Mouse (Mus musculus): ENCODE measurements around the gene Tsc1. TPM values are rescaled to one million over a fixed set of nuclear protein-coding genes. Genes with fewer than 3 reads are reported as not detected.

Gene Tsc1
- total and polyA plus RNA-seq, 3 experiments, result 8.0 to 16.4 TPM; not detected in 1

GRCm38 (mm10) chr2:28662891-28663290 is 21.9 kb downstream of the Tsc1 start:
- Histone ChIP-seq H3K9me3 (replicated peaks; ENCODE audit: insufficient read depth, low read length) (no peaks in the 10 kb centered on the region), H3K4me1 (ENCODE audit: control insufficient read depth in 1 of 2, insufficient read depth in 2 of 2, low read length in 2 of 2) (no peaks in the 10 kb centered on the region), H3K4me3 (ENCODE audit: control insufficient read depth in 1 of 2, insufficient read depth in 1 of 2, low read depth in 2 of 2, low read length in 2 of 2) (no peak overlapping the region), H3K27me3 (ENCODE audit: control insufficient read depth in 1 of 2, insufficient read depth in 2 of 2, low read length in 2 of 2) (no peaks in the 10 kb centered on the region), H3K9ac (ENCODE audit: control insufficient read depth, low read depth, low read length, poor library complexity, severe bottlenecking) (no peak overlapping the region), H3K27ac (ENCODE audit: control insufficient read depth, low read depth, low read length) (no peak overlapping the region), H3K79me2 (ENCODE audit: control insufficient read depth, insufficient read depth, low read length, poor library complexity) (no peaks in the 10 kb centered on the region), H3K36me3 (ENCODE audit: control insufficient read depth in 1 of 2, insufficient read depth in 2 of 2, low read length in 2 of 2) (peaks cover 0 to 9% of the 10 kb centered on the region in 2 experiments; a peak in 1 of 4 replicates)
- TF ChIP-seq ZKSCAN1 (IDR thresholded peaks at IDR 0.05; ENCODE audit: low read depth, low read length) (no peak), ZNF384 (IDR thresholded peaks at IDR 0.05; ENCODE audit: low read depth, low read length) (no peak), UBTF (IDR thresholded peaks at IDR 0.05; ENCODE audit: borderline replicate concordance, insufficient read depth, low read depth, low read length) (no peak), POLR2AphosphoS5 (IDR thresholded peaks at IDR 0.05; ENCODE audit: borderline replicate concordance, low read depth, low read length) (no peak), NRF1 (IDR thresholded peaks at IDR 0.05; ENCODE audit: insufficient read depth, low read depth, low read length, poor library complexity, severe bottlenecking) (no peak), CTCF (IDR thresholded peaks at IDR 0.05 in 2 of 3, conservative IDR thresholded peaks at IDR 0.05 in 1 of 3; ENCODE audit: control insufficient read depth in 1 of 3, insufficient read depth in 1 of 3, low read depth in 2 of 3, low read length in 3 of 3, poor library complexity in 1 of 3, severe bottlenecking in 1 of 3) (no peak), TCF12 (IDR thresholded peaks at IDR 0.05; ENCODE audit: low read depth, low read length) (no peak), CHD2 (IDR thresholded peaks at IDR 0.05; ENCODE audit: low read length) (no peak), USF2 (IDR thresholded peaks at IDR 0.05; ENCODE audit: borderline replicate concordance in 1 of 2, insufficient read depth in 1 of 2, low read depth in 1 of 2, low read length in 2 of 2) (no peak), POLR2AphosphoS2 (IDR thresholded peaks at IDR 0.05; ENCODE audit: low read length) (no peak), JUND (IDR thresholded peaks at IDR 0.05; ENCODE audit: low read depth, low read length) (no peak), MYC (IDR thresholded peaks at IDR 0.05; ENCODE audit: low read depth, low read length) (no peak), SIN3A (IDR thresholded peaks at IDR 0.05; ENCODE audit: low read length) (no peak), TAL1 (IDR thresholded peaks at IDR 0.05; ENCODE audit: low read length) (no peak)
- no peak for DNase-seq (ENCODE audit: low read depth, low spot score)

DNA sequence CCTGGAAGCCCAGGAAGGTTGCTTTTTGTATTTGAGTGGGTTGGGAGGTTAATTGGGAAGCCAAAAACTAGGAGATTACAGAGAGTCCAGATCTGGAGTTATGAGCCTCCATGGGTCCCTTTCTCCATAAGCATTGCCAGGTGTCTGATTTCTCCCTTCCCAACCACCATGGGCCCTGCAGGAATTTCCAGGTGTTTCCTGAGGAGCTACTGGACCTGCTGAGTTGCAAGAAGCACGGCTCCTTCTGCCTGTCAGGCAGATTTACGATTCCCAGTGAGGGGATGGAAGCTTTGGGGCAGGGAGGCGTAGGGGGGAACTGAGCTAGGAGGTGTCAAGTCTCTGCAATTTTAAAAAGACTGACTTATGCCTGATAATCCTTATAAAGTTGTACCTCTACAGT is 24.8 kb downstream of the Tsc1 start:
- DNase-seq (ENCODE audit: low read depth, low spot score), result no peak
- Histone ChIP-seq H3K27ac (ENCODE audit: control insufficient read depth, low read depth, low read length) (no peak overlapping the region), H3K79me2 (ENCODE audit: control insufficient read depth, insufficient read depth, low read length, poor library complexity) (no peaks in the 10 kb centered on the region), H3K27me3 (ENCODE audit: control insufficient read depth in 1 of 2, insufficient read depth in 2 of 2, low read length in 2 of 2) (no peaks in the 10 kb centered on the region), H3K9me3 (replicated peaks; ENCODE audit: insufficient read depth, low read length) (no peaks in the 10 kb centered on the region), H3K4me3 (ENCODE audit: control insufficient read depth in 1 of 2, insufficient read depth in 1 of 2, low read depth in 2 of 2, low read length in 2 of 2) (no peak overlapping the region), H3K9ac (ENCODE audit: control insufficient read depth, low read depth, low read length, poor library complexity, severe bottlenecking) (no peak overlapping the region), H3K4me1 (ENCODE audit: control insufficient read depth in 1 of 2, insufficient read depth in 2 of 2, low read length in 2 of 2) (no peaks in the 10 kb centered on the region), H3K36me3 (ENCODE audit: control insufficient read depth in 1 of 2, insufficient read depth in 2 of 2, low read length in 2 of 2) (peaks cover 0 to 9% of the 10 kb centered on the region in 2 experiments; a peak in 2 of 4 replicates)
- no peak for TF ChIP-seq TBP (IDR thresholded peaks at IDR 0.05; ENCODE audit: low read depth, low read length)
- TF ChIP-seq GATA1 (IDR thresholded peaks at IDR 0.05; ENCODE audit: low read depth, low read length), result no peak
- TF ChIP-seq CHD2 (IDR thresholded peaks at IDR 0.05; ENCODE audit: low read length), result no peak
- no peak for TF ChIP-seq TAL1 (IDR thresholded peaks at IDR 0.05; ENCODE audit: low read length)
- no peak for TF ChIP-seq SMC3 (IDR thresholded peaks at IDR 0.05; ENCODE audit: low read depth, low read length)
- no peak for TF ChIP-seq HCFC1 (IDR thresholded peaks at IDR 0.05; ENCODE audit: low read depth, low read length)
- TF ChIP-seq ZNF384 (IDR thresholded peaks at IDR 0.05; ENCODE audit: low read depth, low read length), result no peak
- no peak for TF ChIP-seq POLR2A (IDR thresholded peaks at IDR 0.05; ENCODE audit: control insufficient read depth in 1 of 2, insufficient read depth in 1 of 2, low read depth in 1 of 2, low read length in 2 of 2, poor library complexity in 1 of 2)
- no peak for TF ChIP-seq ZMIZ1 (IDR thresholded peaks at IDR 0.05; ENCODE audit: low read depth, low read length)
- no peak for TF ChIP-seq MXI1 (IDR thresholded peaks at IDR 0.05; ENCODE audit: low read depth, low read length)

Measured in MEL (cell line).